Mouse (Mus musculus) liver, postnatal 0 days (tissue): ENCODE results near the gene Foxn3.

Experiments
- CTCF ChIP-seq: sonication (generic); IDR thresholded peaks from 2 replicates; pipeline ENCODE4 v1.5.1; 2016; ENCODE audit warnings: antibody characterized with exemption, low read depth
- EP300 ChIP-seq: IDR thresholded peaks from 2 replicates; pipeline ENCODE4 v1.6.1; 2016; ENCODE audit warnings: antibody characterized with exemption, low read depth, mild to moderate bottlenecking

GRCm38 (mm10) chr12:99374099-99374600 lies 189.2 kb downstream of the Foxn3 start:
- no peak for TF ChIP-seq CTCF
- no peak for TF ChIP-seq EP300
